Mouse (Mus musculus): ENCODE results near the gene Ccl12.

GRCm38 (mm10) chr11:82057646-82058045 lies 44.0 kb upstream of the Ccl12 start, which contains the start of gene Ccl11:
- no peak for TF ChIP-seq CTCF (IDR thresholded peaks at IDR 0.05; ENCODE audit: low read depth)
- TF ChIP-seq EP300 (optimal IDR thresholded peaks at IDR 0.05) = no peak

All from stomach, postnatal 0 days (tissue).